Mouse (Mus musculus) kidney, adult 9 months (tissue): Measurements from ENCODE around the gene Ssxa1.
"Not testable (repeated sequence)": the region's sequence is repeated elsewhere in the genome, so short reads cannot be mapped to it uniquely, and the experiment has no call there.

Experiments
- DNase-seq: peaks from one replicate; pipeline ENCODE4 v3.0.0; 2022

Ssxa1 gene

DNA sequence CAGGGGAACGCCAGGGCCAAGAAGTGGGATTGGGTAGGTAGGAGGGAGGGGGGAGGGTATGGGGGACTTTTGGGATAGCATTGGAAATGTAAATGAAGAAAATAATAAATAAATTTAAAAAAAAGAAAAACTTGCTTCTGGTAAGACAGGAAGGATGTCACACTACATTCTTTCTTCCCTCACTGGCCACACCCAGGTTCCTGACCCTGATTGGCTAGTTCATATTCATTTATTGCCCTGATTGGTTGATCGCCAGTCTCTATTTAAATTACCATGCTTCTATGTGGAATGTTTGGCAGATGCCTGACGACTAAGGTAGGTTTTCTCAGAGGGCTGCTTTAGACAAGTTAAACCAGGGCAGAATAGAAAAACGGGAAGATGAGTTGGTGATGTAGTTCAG is at the start of gene Ssxa1:
TSS of gene Ssxa1 (plus strand) at position 301 of the 400 bp plus-strand sequence.
- DNase-seq = no peak

- no peak for DNase-seq
Observed at GRCm38 (mm10) chrX:21068106-21068505, 47.5 kb upstream of the Ssxa1 start, which contains the start of gene Spaca5. TSS of gene Spaca5 (plus strand) at chrX:21068406.

DNA sequence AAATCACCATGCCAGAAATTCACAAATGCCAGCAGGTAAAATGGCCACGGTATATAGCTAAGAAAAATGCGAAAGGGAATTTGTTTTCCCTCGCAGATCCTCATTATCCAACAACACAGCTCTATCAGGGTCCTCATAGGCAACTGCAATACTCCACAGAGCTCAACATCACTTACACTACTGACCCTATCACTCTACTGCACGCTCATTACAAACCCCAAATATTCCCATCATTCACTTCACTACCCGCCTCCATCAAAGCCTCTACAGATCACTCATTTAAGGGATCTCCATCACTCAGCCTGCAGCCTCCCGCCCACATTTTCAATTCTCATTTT is 27.0 kb upstream of the Ssxa1 start:
- DNase-seq = no peak

- peak; percentile 70 for DNase-seq
Observed at GRCm38 (mm10) chrX:21088983-21089866, 26.4 kb upstream of the Ssxa1 start, which contains the start of gene Zfp300. TSS of gene Zfp300 (minus strand) at chrX:21089527.

GRCm38 (mm10) chrX:21089867-21090239 is 25.8 kb upstream of the Ssxa1 start:
- no peak for DNase-seq

DNA sequence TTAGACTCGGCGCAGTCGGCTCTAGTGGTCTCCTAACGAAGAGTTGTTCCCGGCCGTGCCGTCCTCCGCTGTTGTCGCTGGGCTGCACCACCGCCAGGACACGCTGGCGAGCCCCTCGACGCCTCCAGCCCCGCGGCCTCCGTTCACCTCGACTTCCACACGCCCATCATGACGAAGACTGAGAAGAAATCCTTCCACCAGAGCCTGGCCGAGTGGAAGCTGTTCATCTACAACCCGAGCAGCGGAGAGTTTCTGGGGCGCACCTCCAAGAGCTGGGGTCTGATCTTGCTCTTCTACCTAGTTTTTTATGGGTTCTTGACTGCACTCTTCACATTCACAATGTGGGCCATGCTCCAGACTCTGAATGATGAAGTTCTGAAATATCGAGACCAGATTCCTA is 31.1 kb downstream of the Ssxa1 start:
- not testable (repeated sequence) for DNase-seq
